Mouse (Mus musculus) limb, embryonic 14.5 days (tissue): ENCODE measurements around the gene Ucp2. TPM values are rescaled to one million over a fixed set of nuclear protein-coding genes. Genes with fewer than 3 reads are reported as not detected.

Experiments used
- ATAC-seq: fragments of 200-750 bp; cut with Nextera tagmentation; 2 replicates; pipeline ENCODE4 v1.8.0; 2017; ENCODE audit warnings: low read depth, moderate number of reproducible peaks, moderate TSS enrichment; ENCODE audit not compliant: low FRiP score
- DNase-seq: peaks from one replicate; pipeline ENCODE4 v3.0.0-alpha.2; 2015; ENCODE audit warnings: low spot score
- H3K27ac ChIP-seq: fragments of 300-500 bp; sonication (generic); replicated peaks from 2 replicates; pipeline ENCODE4 v1.5.1; 2014; ENCODE audit warnings: low read depth, mild to moderate bottlenecking, low read length, moderate library complexity, mixed read lengths
- H3K27me3 ChIP-seq: fragments of 300-500 bp; sonication (generic); 2 replicates; pipeline ENCODE4 v1.6.1; 2014; ENCODE audit warnings: low read length, mixed read lengths; ENCODE audit not compliant: control insufficient read depth, insufficient read depth
- H3K36me3 ChIP-seq: fragments of 300-500 bp; sonication (generic); 2 replicates; pipeline ENCODE4 v1.6.1; 2014; ENCODE audit warnings: mild to moderate bottlenecking, low read length, moderate library complexity, mixed read lengths; ENCODE audit not compliant: control insufficient read depth, insufficient read depth
- H3K4me1 ChIP-seq: fragments of 300-500 bp; sonication (generic); 2 replicates; pipeline ENCODE4 v1.6.1; 2014; ENCODE audit warnings: antibody characterized with exemption, low read length, mixed read lengths; ENCODE audit not compliant: control insufficient read depth, insufficient read depth
- H3K4me2 ChIP-seq: fragments of 300-500 bp; sonication (generic); replicated peaks from 2 replicates; pipeline ENCODE4 v1.6.1; 2014; ENCODE audit warnings: low read depth, mild to moderate bottlenecking, low read length, moderate library complexity; ENCODE audit not compliant: severe bottlenecking
- H3K4me3 ChIP-seq: fragments of 300-500 bp; sonication (generic); replicated peaks from 2 replicates; pipeline ENCODE4 v1.5.1; 2014; ENCODE audit warnings: low read length
- H3K9ac ChIP-seq: fragments of 300-500 bp; sonication (generic); 2 replicates; pipeline ENCODE4 v1.6.1; 2014; ENCODE audit warnings: mild to moderate bottlenecking, low read depth, low read length, moderate library complexity; ENCODE audit not compliant: severe bottlenecking
- H3K9me3 ChIP-seq: fragments of 300-500 bp; sonication (generic); 2 replicates; pipeline ENCODE4 v1.6.1; 2016; ENCODE audit warnings: low read length; ENCODE audit not compliant: control insufficient read depth
- POLR2A ChIP-seq: fragments of 200-500 bp; IDR thresholded peaks from 2 replicates; pipeline ENCODE4 v1.8.0; 2012; ENCODE audit warnings: inconsistent platforms, mild to moderate bottlenecking, moderate library complexity, borderline replicate concordance; ENCODE audit not compliant: insufficient read depth, insufficient read length; ENCODE audit errors: extremely low read depth
- WGBS: fragments of 180-500 bp; shearing (Covaris S2); extraction: QIAGEN DNeasy Blood & Tissue Kit; methylation state at CpG from one replicate; pipeline ENCODE4 v1.1.7; 2014; 5-methylcytosine and 5-hydroxymethylcytosine counted together
- polyA plus RNA-seq, 2 experiments: library from polyadenylated mRNA; depleted of rRNA in 1 of 2; stranded (reverse) in 1 of 2; unstranded in 1 of 2; fragments of >200 nt; fragmentation: Nextera tagmentation in 1 of 2; extraction: Ambion mirVana in 1 of 2; gene quantifications; 2 replicates each; pipeline versions ENCODE4 v1.2.1 to v1.2.3; 2012 to 2014

Ucp2 gene
- polyA plus RNA-seq, 2 experiments: 104 to 152 TPM

DNA sequence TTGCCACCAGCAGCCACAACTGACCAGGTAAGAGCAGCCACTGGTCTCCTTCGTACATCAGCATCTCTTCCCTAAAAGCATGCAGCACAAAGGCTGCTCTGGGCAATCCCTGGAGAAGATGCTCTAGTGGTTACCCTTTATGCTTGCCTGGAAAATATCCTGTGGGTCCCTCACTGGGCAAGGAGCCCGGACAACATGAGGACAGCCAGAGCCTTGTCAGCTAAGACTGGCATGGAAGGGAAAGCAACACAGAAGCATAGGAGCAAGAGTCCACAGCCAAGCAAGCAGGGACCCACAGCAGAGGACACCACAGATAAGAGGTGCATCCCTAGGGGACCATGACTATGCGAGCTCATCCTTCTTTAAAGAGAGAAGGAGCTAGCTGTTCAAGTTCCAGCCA is 33.3 kb upstream of the Ucp2 start:
- no peak overlapping the region for H3K27ac ChIP-seq
- ATAC-seq (no peak), DNase-seq (no peak)
- H3K4me1 ChIP-seq: no peaks in the 10 kb centered on the region
- no peak overlapping the region for H3K4me2 ChIP-seq
- 92% methylated on average over 3 of the region's 3 CpGs for WGBS
- H3K27me3 ChIP-seq: no peaks in the 10 kb centered on the region
- H3K9ac ChIP-seq: no peak overlapping the region
- no peaks in the 10 kb centered on the region for H3K9me3 ChIP-seq
- H3K4me3 ChIP-seq: no peak overlapping the region
- TF ChIP-seq POLR2A: no peak
- H3K36me3 ChIP-seq: peaks cover 79% of the 10 kb centered on the region

DNA sequence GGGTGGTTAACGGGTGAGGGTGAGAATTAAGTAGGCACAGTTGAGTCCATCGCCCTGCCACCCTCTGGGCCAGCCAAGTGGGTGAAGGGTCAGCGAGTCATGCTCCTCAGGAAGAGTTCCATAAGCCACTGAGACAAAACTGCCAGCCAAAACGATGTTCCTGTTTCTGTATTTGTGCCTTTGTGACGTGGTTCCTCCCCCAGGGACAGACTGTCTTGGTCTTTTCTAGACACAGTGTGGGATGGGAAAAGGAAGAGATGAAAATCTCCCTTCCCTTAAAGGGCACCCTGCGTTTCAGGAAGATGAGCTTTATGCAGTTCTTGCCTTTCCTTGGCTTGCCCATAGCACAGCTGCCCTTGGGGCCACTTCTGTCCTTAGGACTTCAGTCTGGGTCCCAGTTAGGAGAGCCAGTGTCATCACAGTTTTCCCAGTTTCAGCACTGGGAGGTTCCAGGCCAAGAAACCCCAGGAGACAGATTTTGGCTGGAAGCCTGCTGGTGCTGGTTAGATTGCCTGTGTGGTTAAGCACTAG is 31.5 kb upstream of the Ucp2 start:
- Histone ChIP-seq H3K4me3 (no peak overlapping the region), H3K36me3 (peaks cover 62% of the 10 kb centered on the region), H3K27me3 (no peaks in the 10 kb centered on the region), H3K4me1 (no peaks in the 10 kb centered on the region), H3K27ac (no peak overlapping the region), H3K4me2 (no peak overlapping the region), H3K9ac (no peak overlapping the region), H3K9me3 (no peaks in the 10 kb centered on the region)
- DNase-seq (no peak), ATAC-seq (no peak)
- TF ChIP-seq POLR2A: no peak
- WGBS: 84% methylated on average over 6 of the region's 6 CpGs

GRCm38 (mm10) chr7:100463194-100463593 is 29.9 kb upstream of the Ucp2 start:
- H3K4me3 ChIP-seq: no peak overlapping the region
- no peak overlapping the region for H3K9ac ChIP-seq
- DNase-seq (no peak), ATAC-seq (no peak)
- no peaks in the 10 kb centered on the region for H3K27me3 ChIP-seq
- no peaks in the 10 kb centered on the region for H3K4me1 ChIP-seq
- 78% methylated on average over 9 of the region's 9 CpGs for WGBS
- H3K27ac ChIP-seq: no peak overlapping the region
- H3K36me3 ChIP-seq: peaks cover 47% of the 10 kb centered on the region
- TF ChIP-seq POLR2A: no peak
- no peak overlapping the region for H3K4me2 ChIP-seq
- no peaks in the 10 kb centered on the region for H3K9me3 ChIP-seq

DNA sequence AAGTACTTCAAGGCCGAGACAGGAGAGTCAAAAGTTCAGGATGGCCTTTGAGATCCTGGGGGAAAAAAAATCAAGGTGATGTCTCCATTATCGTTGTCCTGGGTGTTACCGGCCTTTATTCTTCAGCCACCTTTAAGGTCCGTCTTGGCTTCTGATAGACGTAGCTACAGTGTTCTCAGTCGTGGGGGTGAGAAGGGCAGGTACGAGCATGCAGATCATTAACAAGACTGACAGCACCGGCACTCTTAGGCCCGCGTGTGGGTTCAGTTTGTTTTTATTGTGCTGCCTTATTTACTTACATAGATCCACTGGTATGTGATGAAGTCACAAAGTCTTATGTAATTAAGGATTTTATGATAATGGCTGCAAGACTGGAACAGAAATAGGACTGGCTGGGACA is 29.4 kb upstream of the Ucp2 start:
- Histone ChIP-seq H3K9me3 (no peaks in the 10 kb centered on the region), H3K9ac (no peak overlapping the region), H3K4me2 (no peak overlapping the region), H3K4me3 (no peak overlapping the region), H3K4me1 (no peaks in the 10 kb centered on the region), H3K27ac (no peak overlapping the region), H3K27me3 (no peaks in the 10 kb centered on the region), H3K36me3 (peaks cover 45% of the 10 kb centered on the region)
- no peak for ATAC-seq
- TF ChIP-seq POLR2A: no peak
- DNase-seq: no peak
- 75% methylated on average over 10 of the region's 10 CpGs for WGBS

GRCm38 (mm10) chr7:100464248-100464647 is 28.9 kb upstream of the Ucp2 start:
- H3K9me3 ChIP-seq: no peaks in the 10 kb centered on the region
- no peak overlapping the region for H3K9ac ChIP-seq
- ATAC-seq: no peak
- H3K4me1 ChIP-seq: no peaks in the 10 kb centered on the region
- H3K36me3 ChIP-seq: peaks cover 45% of the 10 kb centered on the region
- no peaks in the 10 kb centered on the region for H3K27me3 ChIP-seq
- no peak overlapping the region for H3K4me2 ChIP-seq
- H3K4me3 ChIP-seq: no peak overlapping the region
- no peak overlapping the region for H3K27ac ChIP-seq
- 87% methylated on average over 7 of the region's 7 CpGs for WGBS
- TF ChIP-seq POLR2A: no peak
- no peak for DNase-seq

DNA sequence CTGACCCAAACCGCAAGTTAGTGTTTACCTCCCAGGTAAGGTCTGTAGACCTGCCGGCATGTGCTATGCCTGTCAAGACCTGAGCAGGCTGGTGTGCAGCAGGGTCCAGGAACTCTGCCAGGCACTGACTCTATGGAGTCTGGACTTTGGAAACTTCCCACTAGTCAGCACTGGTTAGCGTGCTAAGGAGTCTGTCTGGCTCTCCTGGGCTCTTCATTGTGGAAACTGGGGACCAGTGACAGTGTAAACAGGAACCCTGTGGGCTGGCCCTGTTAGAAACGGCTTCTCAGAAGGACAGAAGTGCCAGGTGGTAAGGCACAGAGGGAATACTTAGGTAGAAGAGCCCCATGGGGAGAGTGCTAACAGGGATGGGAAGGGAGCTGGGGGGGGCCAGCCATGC is 27.9 kb upstream of the Ucp2 start:
- Histone ChIP-seq H3K4me3 (no peak overlapping the region), H3K36me3 (peaks cover 39% of the 10 kb centered on the region), H3K27me3 (no peaks in the 10 kb centered on the region), H3K9me3 (no peaks in the 10 kb centered on the region), H3K4me2 (no peak overlapping the region), H3K9ac (no peak overlapping the region), H3K4me1 (no peaks in the 10 kb centered on the region), H3K27ac (0 out of 2 replicates have a peak overlapping the region, but pooled peaks have one; percentile 20)
- 70% methylated on average over 4 of the region's 4 CpGs for WGBS
- no peak for TF ChIP-seq POLR2A
- DNase-seq: no peak
- no peak; the same call in 1 of the 2 replicates for ATAC-seq
